Mouse (Mus musculus): ENCODE data around the gene Prn.

- TF ChIP-seq POLR2A (IDR thresholded peaks at IDR 0.05; ENCODE audit: borderline replicate concordance, control insufficient read depth, low read depth, low read length): no peak
- TF ChIP-seq CTCF (IDR thresholded peaks at IDR 0.05; ENCODE audit: control insufficient read depth, insufficient read depth, low read length): no peak
These were observed 21.5 kb upstream of the Prn start for GRCm38 (mm10) chr2:131888233-131888632.
